Mouse (Mus musculus): Measurements from ENCODE around the gene Git2.

The Git2 gene

GRCm38 (mm10) chr5:114722846-114723245, 52.5 kb downstream of the Git2 start:
- intact Hi-C loops (cut with DNase I), result no loop called here

GRCm38 (mm10) chr5:114721969-114722368, 53.3 kb downstream of the Git2 start:
- intact Hi-C loops (cut with DNase I), result no loop called here

- intact Hi-C loops (cut with DNase I), result no loop called here
Measured at GRCm38 (mm10) chr5:114720784-114721183, 54.5 kb downstream of the Git2 start.

- intact Hi-C loops (cut with DNase I), result no loop called here
Measured at GRCm38 (mm10) chr5:114719928-114720270, 55.4 kb downstream of the Git2 start.

GRCm38 (mm10) chr5:114719003-114719927, 56.1 kb downstream of the Git2 start:
- intact Hi-C loops (cut with DNase I), result no loop called here

GRCm38 (mm10) chr5:114718483-114718882, 56.8 kb downstream of the Git2 start:
- intact Hi-C loops (cut with DNase I), result no loop called here

GRCm38 (mm10) chr5:114717937-114718336, 57.4 kb downstream of the Git2 start:
- intact Hi-C loops (cut with DNase I), result no loop called here

- intact Hi-C loops (cut with DNase I), result no loop called here
Measured at GRCm38 (mm10) chr5:114717292-114717691, 58.0 kb downstream of the Git2 start.

- intact Hi-C loops (cut with DNase I), result no loop called here
Measured at GRCm38 (mm10) chr5:114714551-114714950, 60.8 kb downstream of the Git2 start.

- intact Hi-C loops (cut with DNase I), result no loop called here
Measured at GRCm38 (mm10) chr5:114709357-114709756, 66.0 kb downstream of the Git2 start.

- intact Hi-C loops (cut with DNase I), result no loop called here
Measured at GRCm38 (mm10) chr5:114708491-114708890, 66.8 kb downstream of the Git2 start.

GRCm38 (mm10) chr5:114707265-114708068, 67.8 kb downstream of the Git2 start, which contains the start of gene Tchp:
TSS of gene Tchp (plus strand) at chr5:114707760.
- intact Hi-C loops (cut with DNase I), result no loop called here

- intact Hi-C loops (cut with DNase I), result no loop called here
Measured at GRCm38 (mm10) chr5:114702403-114703392, 72.6 kb downstream of the Git2 start.

GRCm38 (mm10) chr5:114699015-114699414, 76.3 kb downstream of the Git2 start:
- intact Hi-C loops (cut with DNase I), result loop anchor here (5.0 kb wide), 1 partner anchor 57 kb away; no protein-coding TSS in a partner anchor

GRCm38 (mm10) chr5:114698044-114698746, 77.1 kb downstream of the Git2 start:
- intact Hi-C loops (cut with DNase I), result loop anchor here (5.0 kb wide), 1 partner anchor 56 kb away; no protein-coding TSS in a partner anchor

- intact Hi-C loops (cut with DNase I), result loop anchor here (5.0 kb wide), 1 partner anchor 55 kb away; no protein-coding TSS in a partner anchor
Measured at GRCm38 (mm10) chr5:114696939-114697338, 78.4 kb downstream of the Git2 start.

- intact Hi-C loops (cut with DNase I), result loop anchor here (5.0 kb wide), 1 partner anchor 53 kb away; no protein-coding TSS in a partner anchor
Measured at GRCm38 (mm10) chr5:114695775-114696174, 79.5 kb downstream of the Git2 start.

GRCm38 (mm10) chr5:114690633-114691567, 84.4 kb downstream of the Git2 start, which contains the start of gene Gltp:
TSS of gene Gltp (minus strand) at chr5:114690984.
- intact Hi-C loops (cut with DNase I), result no loop called here

Data from adrenal gland (tissue).